Mouse (Mus musculus): ENCODE measurements around the gene Ece2. TPM values are rescaled to one million over a fixed set of nuclear protein-coding genes. Genes with fewer than 3 reads are reported as not detected.
A peak's percentile ranks its signal among the peaks of the same experiment; 100 is the strongest.

Ece2 gene
- polyA plus RNA-seq, 1 experiment from 2014 or later = 0.87 TPM

DNA sequence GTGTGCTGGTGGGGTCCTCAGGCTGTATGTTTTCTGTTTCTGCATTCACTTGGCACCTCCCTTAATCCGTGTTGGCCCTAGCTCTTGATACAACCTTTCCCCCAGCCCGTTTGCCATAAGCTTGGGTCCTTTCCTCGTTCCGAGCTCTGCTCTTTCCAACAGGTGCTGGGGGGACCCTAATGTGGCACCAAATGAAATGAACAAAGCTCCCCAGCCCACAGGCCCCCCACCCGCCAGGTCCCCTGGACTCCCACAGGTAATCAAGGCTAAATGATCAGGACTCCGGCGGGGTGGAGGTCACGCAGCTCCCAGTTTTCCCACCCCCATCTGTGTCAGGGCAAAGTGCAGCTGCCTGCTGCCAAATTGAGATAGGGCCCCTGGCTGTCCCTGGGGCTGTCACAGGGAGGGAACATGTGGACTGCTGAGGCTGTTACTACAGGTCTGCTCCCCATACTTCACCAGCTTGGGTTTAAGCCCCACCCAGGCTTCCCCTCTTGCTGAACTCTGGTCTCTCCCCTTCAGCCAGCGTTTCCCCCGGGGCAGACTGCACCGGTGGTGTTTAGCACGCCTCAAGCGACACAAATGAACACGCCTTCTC lies 44.2 kb downstream of the Ece2 start:
- Histone ChIP-seq H3K27me3 (ENCODE audit: control insufficient read depth, insufficient read depth, low read length) (no peaks in the 10 kb centered on the region), H3K27ac (ENCODE audit: low read length) (peak overlapping the region; percentile 96), H3K4me3 (ENCODE audit: low read length) (peak overlapping the region; percentile 93), H3K9ac (ENCODE audit: low read length) (peak overlapping the region; percentile 97), H3K4me1 (ENCODE audit: control insufficient read depth, insufficient read depth, low read length) (peaks cover 26% of the 10 kb centered on the region), H3K4me2 (ENCODE audit: low read depth, low read length) (peak overlapping the region; percentile 98), H3K36me3 (ENCODE audit: control insufficient read depth, insufficient read depth) (peaks cover 33% of the 10 kb centered on the region), H3K9me3 (replicated peaks; ENCODE audit: control insufficient read depth, low read length) (no peaks in the 10 kb centered on the region)
- 4% methylated on average over 14 of the region's 14 CpGs for WGBS
- ATAC-seq (replicated peaks; ENCODE audit: extremely low read depth, insufficient read depth, low FRiP score) = no peak; the same call in 1 of the 2 replicates

DNA sequence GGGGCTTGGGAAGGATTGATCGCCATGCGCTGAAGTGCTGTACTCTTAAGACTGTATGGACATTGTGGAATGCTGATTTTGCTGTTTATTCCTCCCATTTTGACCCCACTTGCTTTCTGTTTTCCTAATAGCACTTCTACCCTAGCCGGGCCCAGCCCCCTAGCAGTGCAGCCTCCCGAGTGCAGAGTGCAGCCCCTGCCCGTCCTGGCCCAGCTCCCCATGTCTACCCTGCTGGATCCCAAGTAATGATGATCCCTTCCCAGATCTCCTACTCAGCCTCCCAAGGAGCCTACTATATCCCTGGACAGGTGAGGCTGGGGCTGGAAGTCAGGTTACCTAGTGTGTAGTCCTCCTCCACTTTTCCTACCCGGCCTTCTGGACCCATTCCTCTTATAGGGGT lies 45.6 kb downstream of the Ece2 start:
- 85% methylated on average over 6 of the region's 6 CpGs for WGBS
- H3K4me1 ChIP-seq (ENCODE audit: control insufficient read depth, insufficient read depth, low read length) = peaks cover 26% of the 10 kb centered on the region
- H3K27me3 ChIP-seq (ENCODE audit: control insufficient read depth, insufficient read depth, low read length) = no peaks in the 10 kb centered on the region
- no peak overlapping the region for H3K9ac ChIP-seq (ENCODE audit: low read length)
- no peak overlapping the region for H3K27ac ChIP-seq (ENCODE audit: low read length)
- no peak overlapping the region for H3K4me2 ChIP-seq (ENCODE audit: low read depth, low read length)
- H3K36me3 ChIP-seq (ENCODE audit: control insufficient read depth, insufficient read depth) = peaks cover 45% of the 10 kb centered on the region
- no peak for ATAC-seq (replicated peaks; ENCODE audit: extremely low read depth, insufficient read depth, low FRiP score)
- no peaks in the 10 kb centered on the region for H3K9me3 ChIP-seq (replicated peaks; ENCODE audit: control insufficient read depth, low read length)
- H3K4me3 ChIP-seq (ENCODE audit: low read length) = no peak overlapping the region

DNA sequence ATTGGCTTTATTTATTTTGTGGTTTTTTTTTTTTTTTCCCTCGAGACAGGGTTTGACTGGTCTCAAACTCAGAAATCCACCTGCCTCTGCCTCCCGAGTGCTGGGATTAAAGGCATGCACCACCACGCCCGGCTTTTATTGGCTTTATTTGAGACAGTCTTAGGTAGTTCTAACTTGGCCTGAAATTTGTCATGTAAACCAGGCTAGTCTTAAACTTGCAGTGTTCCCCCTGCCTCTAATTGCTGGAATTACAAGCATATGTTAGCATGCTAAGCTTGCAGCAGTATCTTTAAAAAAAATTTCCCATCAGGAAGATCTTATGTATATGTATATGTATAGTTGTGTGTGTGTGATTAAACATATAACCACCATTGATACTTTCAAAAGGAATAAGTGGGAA lies 47.1 kb downstream of the Ece2 start:
- H3K36me3 ChIP-seq (ENCODE audit: control insufficient read depth, insufficient read depth) = peaks cover 57% of the 10 kb centered on the region
- H3K9ac ChIP-seq (ENCODE audit: low read length) = no peak overlapping the region
- H3K4me3 ChIP-seq (ENCODE audit: low read length) = no peak overlapping the region
- WGBS = 87% methylated on average over 4 of the region's 4 CpGs
- no peaks in the 10 kb centered on the region for H3K27me3 ChIP-seq (ENCODE audit: control insufficient read depth, insufficient read depth, low read length)
- no peak overlapping the region for H3K27ac ChIP-seq (ENCODE audit: low read length)
- ATAC-seq (replicated peaks; ENCODE audit: extremely low read depth, insufficient read depth, low FRiP score) = no peak
- no peak overlapping the region for H3K4me2 ChIP-seq (ENCODE audit: low read depth, low read length)
- peaks cover 26% of the 10 kb centered on the region for H3K4me1 ChIP-seq (ENCODE audit: control insufficient read depth, insufficient read depth, low read length)
- H3K9me3 ChIP-seq (replicated peaks; ENCODE audit: control insufficient read depth, low read length) = no peaks in the 10 kb centered on the region

DNA sequence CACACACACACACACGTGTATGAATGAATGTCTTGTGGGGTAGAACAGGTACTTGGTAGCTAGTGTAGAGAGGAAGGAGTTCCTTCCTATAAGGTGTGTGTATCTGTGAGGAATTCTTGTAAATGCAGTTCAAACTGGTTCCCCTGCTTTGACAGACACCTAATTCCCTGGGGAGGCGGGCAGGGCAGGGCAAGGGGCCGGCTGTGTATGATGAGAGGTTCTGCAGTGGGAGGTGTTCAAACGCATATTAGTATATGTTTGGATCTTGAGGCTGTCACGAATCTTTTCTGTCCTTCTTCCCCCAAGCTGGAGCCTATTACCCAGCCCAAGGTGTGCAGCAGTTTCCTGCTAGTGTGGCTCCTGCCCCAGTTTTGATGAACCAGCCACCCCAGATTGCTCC lies 47.8 kb downstream of the Ece2 start:
- Histone ChIP-seq H3K9me3 (replicated peaks; ENCODE audit: control insufficient read depth, low read length) (no peaks in the 10 kb centered on the region), H3K4me1 (ENCODE audit: control insufficient read depth, insufficient read depth, low read length) (peaks cover 26% of the 10 kb centered on the region), H3K27me3 (ENCODE audit: control insufficient read depth, insufficient read depth, low read length) (no peaks in the 10 kb centered on the region), H3K9ac (ENCODE audit: low read length) (no peak overlapping the region), H3K4me3 (ENCODE audit: low read length) (no peak overlapping the region), H3K36me3 (ENCODE audit: control insufficient read depth, insufficient read depth) (peaks cover 64% of the 10 kb centered on the region), H3K4me2 (ENCODE audit: low read depth, low read length) (no peak overlapping the region), H3K27ac (ENCODE audit: low read length) (no peak overlapping the region)
- ATAC-seq (replicated peaks; ENCODE audit: extremely low read depth, insufficient read depth, low FRiP score) = no peak
- WGBS = 86% methylated on average over 5 of the region's 5 CpGs

DNA sequence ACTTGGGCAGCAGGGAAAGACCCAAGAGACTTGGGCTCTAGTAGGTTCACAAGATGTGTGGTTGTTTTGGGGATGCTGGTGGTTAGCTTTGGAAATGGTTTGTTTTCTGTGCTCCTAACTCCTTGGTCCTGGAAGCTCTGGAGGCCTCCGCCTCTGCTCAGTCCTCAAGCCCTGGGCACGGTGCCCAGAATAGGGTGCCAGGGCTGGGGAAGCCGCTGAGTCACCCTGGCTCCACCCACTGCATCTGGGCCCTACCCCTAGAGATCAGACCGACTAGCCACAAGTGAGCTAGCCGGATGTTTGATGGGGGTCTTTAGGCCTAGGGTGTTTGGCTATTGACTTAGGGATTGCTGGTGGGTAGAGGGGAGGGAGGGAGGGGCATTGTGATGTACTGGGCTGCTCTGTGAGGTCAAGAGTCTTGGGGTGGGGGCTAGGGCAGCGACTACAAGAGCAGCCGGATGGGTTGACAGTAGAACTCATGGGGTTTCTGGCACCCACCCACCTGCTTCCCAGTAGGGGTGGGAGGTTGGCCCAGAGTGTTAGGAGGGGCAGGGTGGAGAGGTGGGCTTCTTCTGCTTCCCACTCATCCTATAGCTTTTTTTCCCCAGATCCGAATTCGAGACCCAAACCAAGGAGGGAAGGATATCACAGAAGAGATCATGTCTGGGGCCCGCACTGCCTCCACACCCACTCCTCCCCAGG lies 48.5 kb downstream of the Ece2 start:
- no peak overlapping the region for H3K27ac ChIP-seq (ENCODE audit: low read length)
- ATAC-seq (replicated peaks; ENCODE audit: extremely low read depth, insufficient read depth, low FRiP score) = peak; percentile 45; the same call in 1 of the 2 replicates
- H3K4me2 ChIP-seq (ENCODE audit: low read depth, low read length) = no peak overlapping the region
- WGBS = 54% methylated on average over 10 of the region's 10 CpGs
- no peaks in the 10 kb centered on the region for H3K27me3 ChIP-seq (ENCODE audit: control insufficient read depth, insufficient read depth, low read length)
- peaks cover 71% of the 10 kb centered on the region for H3K36me3 ChIP-seq (ENCODE audit: control insufficient read depth, insufficient read depth)
- H3K9me3 ChIP-seq (replicated peaks; ENCODE audit: control insufficient read depth, low read length) = no peaks in the 10 kb centered on the region
- H3K4me3 ChIP-seq (ENCODE audit: low read length) = no peak overlapping the region
- peaks cover 26% of the 10 kb centered on the region for H3K4me1 ChIP-seq (ENCODE audit: control insufficient read depth, insufficient read depth, low read length)
- no peak overlapping the region for H3K9ac ChIP-seq (ENCODE audit: low read length)

DNA sequence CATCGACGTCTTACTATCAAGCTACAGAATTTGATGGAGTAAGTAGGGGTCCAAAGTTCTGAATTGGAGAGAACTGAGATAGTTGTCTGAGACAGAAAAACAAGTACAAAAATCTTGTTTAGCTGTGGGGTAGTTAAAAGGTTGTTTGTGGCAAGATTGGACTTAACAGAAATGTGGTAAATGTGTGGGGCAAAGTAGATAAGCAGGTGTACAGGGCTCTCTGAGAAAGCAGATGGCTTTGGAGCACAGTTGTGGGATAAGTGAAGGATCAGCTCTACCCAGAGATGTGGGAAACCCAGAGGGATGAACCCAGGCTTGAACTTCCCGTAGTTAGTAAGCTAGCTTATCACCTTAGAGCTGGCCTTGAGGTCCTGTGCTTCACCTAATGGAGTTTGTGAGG lies 61.1 kb downstream of the Ece2 start:
- 85% methylated on average over 3 of the region's 3 CpGs for WGBS
- no peak overlapping the region for H3K4me2 ChIP-seq (ENCODE audit: low read depth, low read length)
- no peak for ATAC-seq (replicated peaks; ENCODE audit: extremely low read depth, insufficient read depth, low FRiP score)

DNA sequence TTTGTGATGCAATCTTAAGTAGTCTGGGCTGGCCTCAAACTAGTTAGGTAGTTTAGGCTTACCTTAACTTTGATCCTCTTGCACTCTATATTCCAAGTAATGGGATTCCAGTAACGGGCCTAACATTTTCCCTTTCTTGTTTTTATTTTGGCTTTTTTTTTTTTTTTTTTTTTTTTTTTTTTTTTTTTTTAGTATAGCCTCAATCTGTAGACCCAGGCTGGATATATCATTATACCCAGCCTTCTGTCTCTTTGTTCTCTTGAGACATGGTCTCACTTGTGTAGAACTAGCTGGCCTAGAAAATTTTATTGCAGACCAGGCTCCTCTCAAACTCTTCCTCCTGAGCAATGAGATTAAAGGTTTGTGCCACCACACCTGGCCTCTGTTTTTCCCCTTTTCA lies 62.0 kb downstream of the Ece2 start:
- 76% methylated on average over 1 of the region's 1 CpGs for whole genome bisulfite sequencing
- Histone ChIP-seq H3K9me3 (replicated peaks; ENCODE audit: control insufficient read depth, low read length) (no peaks in the 10 kb centered on the region), H3K36me3 (ENCODE audit: control insufficient read depth, insufficient read depth) (peaks cover 45% of the 10 kb centered on the region), H3K4me3 (ENCODE audit: low read length) (no peak overlapping the region), H3K27me3 (ENCODE audit: control insufficient read depth, insufficient read depth, low read length) (no peaks in the 10 kb centered on the region), H3K27ac (ENCODE audit: low read length) (no peak overlapping the region), H3K4me2 (ENCODE audit: low read depth, low read length) (no peak overlapping the region), H3K9ac (ENCODE audit: low read length) (no peak overlapping the region), H3K4me1 (ENCODE audit: control insufficient read depth, insufficient read depth, low read length) (peaks cover 22% of the 10 kb centered on the region)
- ATAC-seq (replicated peaks; ENCODE audit: extremely low read depth, insufficient read depth, low FRiP score) = no peak

More for the DNA sequence above, 61.1 kb downstream of the Ece2 start:
- no peaks in the 10 kb centered on the region for H3K9me3 ChIP-seq (replicated peaks; ENCODE audit: control insufficient read depth, low read length)
- H3K4me3 ChIP-seq (ENCODE audit: low read length) = no peak overlapping the region
- H3K9ac ChIP-seq (ENCODE audit: low read length) = no peak overlapping the region
- H3K27ac ChIP-seq (ENCODE audit: low read length) = no peak overlapping the region
- H3K36me3 ChIP-seq (ENCODE audit: control insufficient read depth, insufficient read depth) = peaks cover 54% of the 10 kb centered on the region
- H3K27me3 ChIP-seq (ENCODE audit: control insufficient read depth, insufficient read depth, low read length) = no peaks in the 10 kb centered on the region
- peaks cover 19% of the 10 kb centered on the region for H3K4me1 ChIP-seq (ENCODE audit: control insufficient read depth, insufficient read depth, low read length)

DNA sequence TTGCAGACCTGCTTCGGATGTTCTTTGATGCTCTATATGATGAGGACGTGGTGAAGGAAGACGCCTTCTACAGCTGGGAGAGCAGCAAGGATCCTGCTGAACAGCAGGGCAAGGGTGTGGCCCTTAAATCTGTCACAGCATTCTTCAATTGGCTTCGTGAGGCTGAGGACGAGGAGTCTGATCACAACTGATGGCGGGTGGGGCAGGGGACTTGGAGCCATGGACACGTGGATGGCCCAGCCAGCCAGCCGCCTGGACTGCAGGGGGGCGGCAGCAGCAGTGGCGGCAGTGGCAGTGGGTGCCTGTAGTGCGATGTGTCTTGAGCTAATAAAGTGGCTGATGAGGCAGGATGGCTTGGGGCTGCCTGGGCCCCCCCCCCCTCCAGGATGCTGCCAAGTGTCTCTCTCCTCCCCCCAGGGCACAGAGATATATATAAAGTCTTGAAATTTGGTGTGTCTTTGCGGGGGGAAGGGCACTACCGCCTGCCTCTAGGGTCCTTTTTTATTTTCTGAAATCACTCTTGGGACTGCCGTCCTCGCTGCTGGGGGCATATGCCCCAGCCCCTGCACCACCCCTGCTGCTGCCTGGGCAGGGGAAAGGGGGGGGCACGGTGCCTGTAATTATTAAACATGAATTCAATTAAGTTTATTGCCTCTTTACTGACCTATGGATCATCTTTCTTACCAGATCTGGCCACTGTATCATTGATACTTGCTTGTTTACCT lies 62.8 kb downstream of the Ece2 start:
- Histone ChIP-seq H3K4me1 (ENCODE audit: control insufficient read depth, insufficient read depth, low read length) (peaks cover 22% of the 10 kb centered on the region), H3K9ac (ENCODE audit: low read length) (no peak overlapping the region), H3K36me3 (ENCODE audit: control insufficient read depth, insufficient read depth) (peaks cover 37% of the 10 kb centered on the region), H3K27me3 (ENCODE audit: control insufficient read depth, insufficient read depth, low read length) (no peaks in the 10 kb centered on the region), H3K4me3 (ENCODE audit: low read length) (no peak overlapping the region), H3K4me2 (ENCODE audit: low read depth, low read length) (peak overlapping the region; percentile 99; the same call in 1 of the 2 replicates), H3K9me3 (replicated peaks; ENCODE audit: control insufficient read depth, low read length) (no peaks in the 10 kb centered on the region), H3K27ac (ENCODE audit: low read length) (no peak overlapping the region)
- ATAC-seq (replicated peaks; ENCODE audit: extremely low read depth, insufficient read depth, low FRiP score) = no peak
- 49% methylated on average over 16 of the region's 16 CpGs for WGBS

Data from heart, embryonic 16.5 days (tissue).